Mouse (Mus musculus) liver, embryonic 14.5 days (tissue): ENCODE results near the gene Bdnf. TPM values are rescaled to one million over a fixed set of nuclear protein-coding genes. Genes with fewer than 3 reads are reported as not detected.
A peak's percentile ranks its signal among the peaks of the same experiment; 100 is the strongest.

Experiments
- ATAC-seq: fragments of 200-750 bp; cut with Nextera tagmentation; 2 replicates; pipeline ENCODE4 v1.8.0; 2017; ENCODE audit warnings: moderate number of reproducible peaks, mild to moderate bottlenecking, moderate library complexity; ENCODE audit not compliant: insufficient read depth
- DNase-seq, 3 experiments: peaks; one replicate each; pipeline ENCODE4 v3.0.0-alpha.2; 2012 to 2013; ENCODE audit warnings: low read depth in 3 of 3, low spot score in 3 of 3
- H3K27ac ChIP-seq: fragments of 300-500 bp; sonication (generic); 2 replicates; pipeline ENCODE4 v1.5.1; 2014; ENCODE audit warnings: moderate library complexity, mild to moderate bottlenecking, control low read depth, inconsistent platforms
- H3K27me3 ChIP-seq: fragments of 300-500 bp; sonication (generic); 2 replicates; pipeline ENCODE4 v1.6.1; 2014; ENCODE audit warnings: mild to moderate bottlenecking, low read length, moderate library complexity; ENCODE audit not compliant: control insufficient read depth, insufficient read depth
- H3K36me3 ChIP-seq: fragments of 300-500 bp; sonication (generic); replicated peaks from 2 replicates; pipeline ENCODE4 v1.6.1; 2014; ENCODE audit warnings: low read depth; ENCODE audit not compliant: control insufficient read depth, insufficient read depth
- H3K4me1 ChIP-seq, 2 experiments: fragments of 200-500 bp in 1 of 2; fragments of 300-500 bp in 1 of 2; sonication (generic) in 1 of 2; replicated peaks; 2 replicates each; pipeline ENCODE4 v1.6.1; 2012 to 2014; ENCODE audit warnings: antibody characterized with exemption in 1 of 2, inconsistent platforms in 1 of 2, low read length in 1 of 2; ENCODE audit not compliant: control insufficient read depth in 2 of 2, insufficient read depth in 2 of 2
- H3K4me2 ChIP-seq: fragments of 300-500 bp; sonication (generic); 2 replicates; pipeline ENCODE4 v1.6.1; 2014; ENCODE audit warnings: low read depth, mild to moderate bottlenecking, control low read depth, moderate library complexity
- H3K4me3 ChIP-seq, 2 experiments: fragments of 200-500 bp in 1 of 2; fragments of 300-500 bp in 1 of 2; sonication (generic) in 1 of 2; 2 replicates each; pipeline ENCODE4 v1.5.1; 2012 to 2014; ENCODE audit warnings: low read depth in 2 of 2, low read length in 2 of 2, mild to moderate bottlenecking in 2 of 2, control low read depth in 1 of 2, inconsistent platforms in 1 of 2, moderate library complexity in 1 of 2; ENCODE audit not compliant: insufficient read depth in 1 of 2
- H3K9ac ChIP-seq: fragments of 300-500 bp; sonication (generic); replicated peaks from 2 replicates; pipeline ENCODE4 v1.6.1; 2014; ENCODE audit warnings: mild to moderate bottlenecking, control low read depth, moderate library complexity
- H3K9me3 ChIP-seq: fragments of 300-500 bp; sonication (generic); 2 replicates; pipeline ENCODE4 v1.6.1; 2016; ENCODE audit warnings: low read length, mixed read lengths; ENCODE audit not compliant: control insufficient read depth
- CTCF ChIP-seq: IDR thresholded peaks from 2 replicates; pipeline ENCODE4 v1.5.1; 2016; ENCODE audit warnings: antibody characterized with exemption, low read depth, control low read depth
- EP300 ChIP-seq: IDR thresholded peaks from 2 replicates; pipeline ENCODE4 v1.6.1; 2016; ENCODE audit warnings: antibody characterized with exemption, low read depth
- WGBS: fragments of 180-500 bp; shearing (Covaris S2); extraction: QIAGEN DNeasy Blood & Tissue Kit; methylation state at CpG from one replicate; pipeline ENCODE4 v1.1.7; 2014; ENCODE audit not compliant: insufficient replicate concordance; 5-methylcytosine and 5-hydroxymethylcytosine counted together
- polyA plus RNA-seq, 2 experiments: library from polyadenylated mRNA; depleted of rRNA in 1 of 2; stranded (reverse) in 1 of 2; unstranded in 1 of 2; fragments of >200 nt; fragmentation: Nextera tagmentation in 1 of 2; extraction: Ambion mirVana in 1 of 2; gene quantifications; 2 replicates each; pipeline versions ENCODE4 v1.2.1 to v1.2.3; 2012 to 2014

Gene Bdnf
- polyA plus RNA-seq, 2 experiments, result 0.04 to 0.06 TPM

DNA sequence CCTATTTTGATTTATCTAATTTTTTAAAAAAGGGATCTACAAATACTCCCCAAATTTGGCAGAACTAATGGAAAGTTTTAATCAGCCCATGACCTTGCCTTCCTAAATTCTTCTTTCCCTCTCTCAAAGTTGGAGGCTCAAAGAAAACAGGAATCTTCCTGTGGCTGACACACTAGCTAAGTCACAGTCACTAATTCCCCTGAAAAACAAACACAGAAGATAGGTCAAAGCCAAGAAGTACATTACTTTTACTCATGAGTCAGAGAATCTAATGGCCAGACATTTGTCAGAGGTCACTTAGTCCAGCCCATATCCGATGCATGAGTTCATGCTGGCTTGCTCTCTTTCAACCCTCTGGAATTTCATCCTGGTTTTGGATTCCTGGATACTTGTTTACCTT lies 6.6 kb downstream of the Bdnf start:
- no peak overlapping the region for H3K4me3 ChIP-seq
- H3K27me3 ChIP-seq, result peaks cover 23% of the 10 kb centered on the region
- 58% methylated on average over 1 of the region's 1 CpGs for WGBS
- H3K27ac ChIP-seq, result no peak overlapping the region
- H3K4me1 ChIP-seq, result no peaks in the 10 kb centered on the region
- DNase-seq, result no peak
- TF ChIP-seq CTCF, result no peak
- no peak for TF ChIP-seq EP300
- H3K9ac ChIP-seq, result no peak overlapping the region
- no peak for ATAC-seq
- H3K9me3 ChIP-seq, result no peaks in the 10 kb centered on the region
- no peak overlapping the region for H3K4me2 ChIP-seq
- H3K36me3 ChIP-seq, result no peaks in the 10 kb centered on the region

DNA sequence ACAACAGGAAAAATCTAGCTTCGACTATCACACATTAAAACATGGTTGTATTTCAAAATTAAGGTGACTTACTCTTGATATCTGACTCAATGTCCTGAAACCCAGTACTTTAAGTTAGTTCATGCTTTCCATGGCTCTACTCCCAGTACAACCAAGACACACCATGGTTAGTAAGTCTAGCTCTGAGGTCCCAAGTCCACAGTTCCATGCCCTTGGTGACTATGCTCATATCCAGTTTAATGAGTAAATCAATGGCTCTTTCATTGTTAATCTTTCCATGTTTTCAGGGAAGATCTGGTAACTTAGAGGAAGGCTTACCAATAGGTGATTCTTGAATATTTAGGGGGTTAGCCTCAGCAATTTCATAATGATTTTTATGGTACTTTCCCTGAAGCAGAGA lies 14.2 kb downstream of the Bdnf start:
- Histone ChIP-seq H3K4me1 (no peaks in the 10 kb centered on the region), H3K36me3 (no peaks in the 10 kb centered on the region), H3K9ac (no peak overlapping the region), H3K9me3 (no peaks in the 10 kb centered on the region), H3K27me3 (peaks cover 13% of the 10 kb centered on the region), H3K27ac (no peak overlapping the region), H3K4me2 (no peak overlapping the region), H3K4me3 (no peak overlapping the region)
- DNase-seq (no peak), ATAC-seq (no peak)
- TF ChIP-seq EP300 (no peak), CTCF (no peak)
- WGBS, result 31% methylated on average over 1 of the region's 1 CpGs

DNA sequence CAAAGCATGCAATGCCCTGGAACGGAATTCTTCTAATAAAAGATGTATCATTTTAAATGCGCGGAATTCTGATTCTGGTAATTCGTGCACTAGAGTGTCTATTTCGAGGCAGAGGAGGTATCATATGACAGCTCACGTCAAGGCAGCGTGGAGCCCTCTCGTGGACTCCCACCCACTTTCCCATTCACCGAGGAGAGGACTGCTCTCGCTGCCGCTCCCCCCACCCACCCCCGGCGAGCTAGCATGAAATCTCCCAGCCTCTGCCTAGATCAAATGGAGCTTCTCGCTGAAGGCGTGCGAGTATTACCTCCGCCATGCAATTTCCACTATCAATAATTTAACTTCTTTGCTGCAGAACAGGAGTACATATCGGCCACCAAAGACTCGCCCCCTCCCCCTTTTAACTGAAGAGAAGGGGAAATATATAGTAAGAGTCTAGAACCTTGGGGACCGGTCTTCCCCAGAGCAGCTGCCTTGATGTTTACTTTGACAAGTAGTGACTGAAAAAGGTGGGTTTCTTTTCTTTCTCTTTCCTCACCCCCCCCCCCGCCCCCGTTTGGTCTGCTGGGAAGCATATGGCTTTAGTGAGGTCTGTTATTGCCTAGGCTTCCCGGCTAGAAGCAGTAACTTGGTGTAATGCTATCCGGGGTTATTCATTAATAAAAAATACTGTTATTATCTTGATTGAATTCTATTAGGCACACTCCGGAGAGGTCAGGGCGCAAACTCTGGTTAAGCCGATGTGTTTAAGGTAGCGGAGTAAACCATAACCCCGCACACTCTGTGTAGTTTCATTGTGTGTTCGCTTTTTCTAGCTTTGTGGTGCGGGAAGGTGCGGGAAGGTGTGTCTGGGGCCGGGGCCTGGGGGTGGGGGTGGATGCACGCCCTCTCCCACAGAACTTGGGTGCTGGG lies 18.0 kb downstream of the Bdnf start:
- Histone ChIP-seq H3K27me3 (peaks cover 23% of the 10 kb centered on the region), H3K4me3 (no peak overlapping the region; a peak in 1 of 4 replicates), H3K4me1 (no peaks in the 10 kb centered on the region), H3K9me3 (no peaks in the 10 kb centered on the region), H3K36me3 (no peaks in the 10 kb centered on the region), H3K9ac (no peak overlapping the region), H3K4me2 (peak overlapping the region; percentile 43), H3K27ac (no peak overlapping the region)
- TF ChIP-seq EP300, result no peak
- TF ChIP-seq CTCF, result no peak
- ATAC-seq (no peak), DNase-seq (no peak)
- 5% methylated on average over 34 of the region's 34 CpGs for WGBS

DNA sequence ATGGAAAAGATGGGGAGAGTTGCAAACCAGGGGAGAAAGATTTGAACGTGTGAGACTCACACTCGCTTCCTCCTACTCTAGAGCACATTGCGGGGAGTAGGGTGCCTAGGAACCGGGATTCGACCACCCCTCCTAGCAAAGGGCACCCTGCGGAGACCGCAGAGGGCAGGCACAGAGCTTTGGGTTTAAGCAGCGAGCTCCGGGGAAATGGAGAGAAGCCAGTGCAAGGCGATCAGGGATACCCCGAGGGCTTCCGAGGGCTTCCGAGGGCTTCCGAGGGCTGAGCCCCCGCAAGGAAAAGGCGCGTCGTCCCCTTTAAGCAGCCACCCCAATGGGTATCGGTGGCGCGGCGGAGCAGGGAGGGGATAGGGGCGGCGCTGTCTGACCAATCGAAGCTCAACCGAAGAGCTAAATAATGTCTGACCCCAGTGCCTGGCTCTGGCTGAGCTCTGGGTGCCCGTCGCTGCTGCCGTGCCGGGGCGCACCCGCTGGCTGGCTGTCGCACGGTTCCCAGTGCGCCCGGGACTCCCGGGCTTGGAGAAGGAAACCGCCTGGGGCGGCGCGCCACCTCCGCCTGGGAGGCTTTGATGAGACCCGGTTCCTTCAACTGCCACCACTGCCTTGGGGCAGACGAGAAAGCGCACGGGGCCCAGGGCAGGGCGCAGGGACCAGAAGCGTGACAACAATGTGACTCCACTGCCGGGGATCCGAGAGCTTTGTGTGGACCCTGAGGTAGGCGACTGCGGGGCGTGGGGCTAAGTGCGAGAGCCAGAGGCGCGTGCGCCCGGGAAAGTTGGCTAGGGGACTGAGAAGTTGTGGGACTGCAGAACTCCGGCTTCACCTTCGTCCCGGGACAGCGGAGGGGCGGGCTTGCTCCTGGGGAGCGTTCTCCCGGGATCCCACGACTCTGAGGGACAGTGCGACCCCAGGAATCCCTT lies 18.9 kb downstream of the Bdnf start:
- Histone ChIP-seq H3K4me3 (peak overlapping the region; percentile 21 to 41; a peak in 3 of 4 replicates), H3K27me3 (peaks cover 23% of the 10 kb centered on the region), H3K4me2 (peak overlapping the region; percentile 43), H3K4me1 (no peaks in the 10 kb centered on the region), H3K27ac (no peak overlapping the region), H3K9ac (no peak overlapping the region), H3K36me3 (no peaks in the 10 kb centered on the region), H3K9me3 (no peaks in the 10 kb centered on the region)
- no peak for DNase-seq
- TF ChIP-seq EP300, result no peak
- TF ChIP-seq CTCF, result no peak
- ATAC-seq, result 0 out of 2 replicates have a peak, but pooled peaks have one; percentile 13
- 1% methylated on average over 63 of the region's 67 CpGs for WGBS
